Mouse (Mus musculus) liver, postnatal 0 days (tissue): ENCODE measurements around the gene Hoxa7.

ENCODE experiments used
- CTCF ChIP-seq: sonication (generic); IDR thresholded peaks from 2 replicates; pipeline ENCODE4 v1.5.1; 2016; ENCODE audit warnings: antibody characterized with exemption, low read depth
- EP300 ChIP-seq: IDR thresholded peaks from 2 replicates; pipeline ENCODE4 v1.6.1; 2016; ENCODE audit warnings: antibody characterized with exemption, low read depth, mild to moderate bottlenecking

DNA sequence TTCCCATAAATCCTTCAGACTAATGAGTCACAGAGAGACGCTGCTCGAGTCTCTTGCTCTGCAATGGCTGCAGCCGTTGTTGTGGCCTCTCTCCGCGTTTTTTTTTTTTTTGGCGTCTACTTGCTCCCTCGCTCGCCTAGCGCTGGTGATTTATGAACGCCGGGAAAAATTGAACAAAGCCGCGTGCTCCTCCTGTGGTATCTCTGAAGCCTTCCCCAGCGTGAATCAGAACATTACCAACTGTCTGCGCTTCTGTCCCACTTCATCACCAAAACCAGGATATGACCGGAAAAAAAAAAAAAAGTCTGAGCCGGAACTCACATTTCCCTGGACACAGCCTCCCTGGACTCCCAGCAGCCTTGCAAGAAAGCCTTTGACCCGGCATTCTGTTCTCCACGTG lies 36.4 kb downstream of the Hoxa7 start:
- TF ChIP-seq CTCF (no peak), EP300 (no peak)
